Mouse (Mus musculus) myocyte (in vitro differentiated cells): ENCODE data around the gene Dlk2. TPM values are rescaled to one million over a fixed set of nuclear protein-coding genes. Genes with fewer than 3 reads are reported as not detected.

Source experiments
- H3K27me3 ChIP-seq: one replicate; pipeline ENCODE4 v1.6.1; 2011; ENCODE audit not compliant: control insufficient read depth, insufficient read depth, insufficient read length
- H3K36me3 ChIP-seq: one replicate; pipeline ENCODE4 v1.6.1; 2011; ENCODE audit not compliant: control insufficient read depth, insufficient read depth
- H3K4me2 ChIP-seq: one replicate; pipeline ENCODE4 v1.6.1; 2011; ENCODE audit warnings: low read depth, control low read depth
- H3K4me3 ChIP-seq: one replicate; pipeline ENCODE4 v1.5.1; 2011; ENCODE audit warnings: mild to moderate bottlenecking, control low read depth, moderate library complexity
- H3K79me2 ChIP-seq: one replicate; pipeline ENCODE4 v1.6.1; 2011; ENCODE audit not compliant: control insufficient read depth, insufficient read depth
- H3ac ChIP-seq: one replicate; pipeline ENCODE4 v1.6.1; 2011; ENCODE audit not compliant: control insufficient read depth, insufficient read length
- CEBPB ChIP-seq: IDR thresholded peaks from 2 replicates; pipeline ENCODE4 v1.6.1; 2011; ENCODE audit warnings: mild to moderate bottlenecking, moderate library complexity; ENCODE audit not compliant: poor library complexity, insufficient read depth, severe bottlenecking
- E2F4 ChIP-seq: IDR thresholded peaks from one replicate; pipeline ENCODE4 v1.6.1; 2011; ENCODE audit warnings: mild to moderate bottlenecking, control low read depth, moderate library complexity; ENCODE audit not compliant: insufficient read depth
- MAX ChIP-seq: IDR thresholded peaks from one replicate; pipeline ENCODE4 v1.6.1; 2011; ENCODE audit warnings: low read depth, mild to moderate bottlenecking, control low read depth
- MYOD1 ChIP-seq, 3 experiments: IDR thresholded peaks; one replicate each; pipeline ENCODE4 v1.6.1; 2011; ENCODE audit warnings: control low read depth in 2 of 3, low read depth in 2 of 3, mild to moderate bottlenecking in 2 of 3, moderate library complexity in 1 of 3; ENCODE audit not compliant: insufficient read length in 2 of 3, control insufficient read depth in 1 of 3
- MYOG ChIP-seq, 3 experiments: IDR thresholded peaks; one replicate each; pipeline ENCODE4 v1.6.1; 2011; ENCODE audit warnings: control low read depth in 2 of 3, low read depth in 2 of 3, mild to moderate bottlenecking in 2 of 3; ENCODE audit not compliant: insufficient read length in 2 of 3, control insufficient read depth in 1 of 3, insufficient read depth in 1 of 3
- POLR2A ChIP-seq: IDR thresholded peaks from one replicate; pipeline ENCODE4 v1.6.1; 2011; ENCODE audit warnings: low read depth, mild to moderate bottlenecking, control low read depth, moderate library complexity; ENCODE audit not compliant: insufficient read length
- POLR2AphosphoS2 ChIP-seq: IDR thresholded peaks from one replicate; pipeline ENCODE4 v1.6.1; 2011; ENCODE audit warnings: low read depth, control low read depth; ENCODE audit not compliant: insufficient read length
- REST ChIP-seq: IDR thresholded peaks from one replicate; pipeline ENCODE4 v1.6.1; 2011; ENCODE audit warnings: mild to moderate bottlenecking, control low read depth, moderate library complexity; ENCODE audit not compliant: insufficient read depth, insufficient read length
- SRF ChIP-seq: IDR thresholded peaks from one replicate; pipeline ENCODE4 v1.6.1; 2011; ENCODE audit warnings: low read depth; ENCODE audit not compliant: control insufficient read depth, insufficient read length
- TCF12 ChIP-seq: IDR thresholded peaks from one replicate; pipeline ENCODE4 v1.6.1; 2011; ENCODE audit warnings: mild to moderate bottlenecking, control low read depth; ENCODE audit not compliant: poor library complexity, insufficient read depth, severe bottlenecking
- TCF3 ChIP-seq: IDR thresholded peaks from one replicate; pipeline ENCODE4 v1.6.1; 2011; ENCODE audit warnings: low read depth, control low read depth; ENCODE audit not compliant: insufficient read length
- USF1 ChIP-seq: IDR thresholded peaks from one replicate; pipeline ENCODE4 v1.6.1; 2011; ENCODE audit warnings: low read depth, mild to moderate bottlenecking, control low read depth, moderate library complexity
- polyA plus RNA-seq: library from polyadenylated mRNA; unstranded; fragments of >200 nt; fragmentation: generic; extraction: Trizol; gene quantifications from one replicate; pipeline ENCODE4 v1.2.1, GENCODE M21; 2012; ENCODE audit warnings: missing spikeins

The Dlk2 gene
- polyA plus RNA-seq, 1 experiment: 1.8 TPM

GRCm38 (mm10) chr17:46327906-46328534 is 30.8 kb downstream of the Dlk2 start, which contains the start of gene Abcc10:
Gene Abcc10, minus strand, starts transcription at chr17:46328352.
- Histone ChIP-seq H3ac (peak within 1 kb of the TSS; percentile 83), H3K79me2 (no peaks in the 10 kb centered on the region), H3K27me3 (peaks cover 6% of the 10 kb centered on the region), H3K4me3 (peak within 1 kb of the TSS; percentile 66), H3K36me3 (no peaks in the 10 kb centered on the region), H3K4me2 (peak within 1 kb of the TSS; percentile 85)
- TF ChIP-seq POLR2A (peak; percentile 85), REST (peak; percentile 38), MYOD1 (IDR thresholded peaks at IDR 0.05; ENCODE audit: control insufficient read depth in 1 of 3, insufficient read length in 2 of 3, low read depth in 2 of 3) (no peak), MYOG (IDR thresholded peaks at IDR 0.05; ENCODE audit: control insufficient read depth in 1 of 3, insufficient read depth in 1 of 3, insufficient read length in 2 of 3, low read depth in 2 of 3) (no peak), CEBPB (no peak), MAX (no peak), E2F4 (no peak), TCF3 (no peak), USF1 (no peak), SRF (peak; percentile 9), TCF12 (no peak), POLR2AphosphoS2 (peak; percentile 74)

- Histone ChIP-seq H3K36me3 (no peaks in the 10 kb centered on the region), H3ac (peak overlapping the region; percentile 83), H3K79me2 (no peaks in the 10 kb centered on the region), H3K27me3 (peaks cover 6% of the 10 kb centered on the region), H3K4me2 (peak overlapping the region; percentile 85), H3K4me3 (peak overlapping the region; percentile 66)
- TF ChIP-seq CEBPB (no peak), USF1 (no peak), MYOG (IDR thresholded peaks at IDR 0.05; ENCODE audit: control insufficient read depth in 1 of 3, insufficient read depth in 1 of 3, insufficient read length in 2 of 3, low read depth in 2 of 3) (no peak), POLR2AphosphoS2 (no peak), MYOD1 (IDR thresholded peaks at IDR 0.05; ENCODE audit: control insufficient read depth in 1 of 3, insufficient read length in 2 of 3, low read depth in 2 of 3) (no peak), SRF (no peak), MAX (no peak)
These were observed 31.5 kb downstream of the Dlk2 start for GRCm38 (mm10) chr17:46328723-46329122.

- Histone ChIP-seq H3ac (no peak overlapping the region), H3K4me2 (no peak overlapping the region), H3K27me3 (peaks cover 12% of the 10 kb centered on the region), H3K79me2 (no peaks in the 10 kb centered on the region), H3K36me3 (no peaks in the 10 kb centered on the region), H3K4me3 (no peak overlapping the region)
- no peak for TF ChIP-seq MYOD1 (IDR thresholded peaks at IDR 0.05; ENCODE audit: control insufficient read depth in 1 of 3, insufficient read length in 2 of 3, low read depth in 2 of 3)
- TF ChIP-seq POLR2AphosphoS2: no peak
- no peak for TF ChIP-seq MAX
- no peak for TF ChIP-seq REST
- TF ChIP-seq MYOG (IDR thresholded peaks at IDR 0.05; ENCODE audit: control insufficient read depth in 1 of 3, insufficient read depth in 1 of 3, insufficient read length in 2 of 3, low read depth in 2 of 3): no peak
- no peak for TF ChIP-seq USF1
- TF ChIP-seq TCF12: no peak
- no peak for TF ChIP-seq E2F4
- TF ChIP-seq TCF3: no peak
- TF ChIP-seq POLR2A: no peak
- no peak for TF ChIP-seq CEBPB
- no peak for TF ChIP-seq SRF
These were observed 39.3 kb downstream of the Dlk2 start for GRCm38 (mm10) chr17:46336475-46336874.

GRCm38 (mm10) chr17:46341208-46341607 is 44.0 kb downstream of the Dlk2 start:
- Histone ChIP-seq H3K36me3 (no peaks in the 10 kb centered on the region), H3K79me2 (no peaks in the 10 kb centered on the region), H3ac (no peak overlapping the region), H3K27me3 (peaks cover 11% of the 10 kb centered on the region), H3K4me2 (no peak overlapping the region), H3K4me3 (no peak overlapping the region)
- TF ChIP-seq USF1 (no peak), REST (no peak), CEBPB (no peak), TCF3 (no peak), E2F4 (no peak), SRF (no peak), MYOD1 (IDR thresholded peaks at IDR 0.05; ENCODE audit: control insufficient read depth in 1 of 3, insufficient read length in 2 of 3, low read depth in 2 of 3) (no peak)
